Mouse (Mus musculus) CH12.LX (cell line): ENCODE data around the gene Plekha5. TPM values are rescaled to one million over a fixed set of nuclear protein-coding genes. Genes with fewer than 3 reads are reported as not detected.

ENCODE experiments used
- DNase-seq: peaks from one replicate; pipeline ENCODE4 v3.0.0-alpha.2; 2013; ENCODE audit errors: extremely low read depth
- H3K27ac ChIP-seq: 2 replicates; pipeline ENCODE4 v1.5.1; 2012; ENCODE audit warnings: low read depth, mild to moderate bottlenecking, control low read depth, moderate library complexity; ENCODE audit not compliant: insufficient read depth
- H3K27me3 ChIP-seq: replicated peaks from 2 replicates; pipeline ENCODE3; 2012; ENCODE audit warnings: inconsistent platforms
- H3K36me3 ChIP-seq, 2 experiments: replicated peaks in 1 of 2; 2 replicates each; pipeline versions ENCODE3 to v1.6.1; 2012; ENCODE audit warnings: inconsistent platforms in 1 of 2, low read length in 1 of 2, mild to moderate bottlenecking in 1 of 2, mixed read lengths in 1 of 2, moderate library complexity in 1 of 2; ENCODE audit not compliant: control insufficient read depth in 1 of 2, insufficient read depth in 1 of 2
- H3K4me1 ChIP-seq, 2 experiments: 2 replicates each; pipeline ENCODE4 v1.6.1; 2012; ENCODE audit warnings: inconsistent platforms in 1 of 2, moderate library complexity in 1 of 2; ENCODE audit not compliant: insufficient read depth in 2 of 2, control insufficient read depth in 1 of 2
- H3K4me2 ChIP-seq: 2 replicates; pipeline ENCODE4 v1.6.1; 2012; ENCODE audit warnings: low read depth, mild to moderate bottlenecking, control low read depth; ENCODE audit not compliant: poor library complexity, insufficient read depth, severe bottlenecking
- H3K4me3 ChIP-seq, 3 experiments: fragments of 150-350 bp in 1 of 3; sonication (generic) in 1 of 3; replicated peaks in 1 of 3; 2 replicates each; pipeline versions ENCODE3 to v1.5.1; 2011 to 2012; ENCODE audit warnings: low read depth in 2 of 3, low read length in 2 of 3, mild to moderate bottlenecking in 2 of 3, moderate library complexity in 2 of 3, control low read depth in 1 of 3, improper control_type of control experiment in 1 of 3, inconsistent platforms in 1 of 3, mixed read lengths in 1 of 3; ENCODE audit not compliant: poor library complexity in 1 of 3
- H3K79me2 ChIP-seq: replicated peaks from 2 replicates; pipeline ENCODE4 v1.6.1; 2012; ENCODE audit warnings: mild to moderate bottlenecking, moderate library complexity; ENCODE audit not compliant: control insufficient read depth, poor library complexity, insufficient read depth, severe bottlenecking; ENCODE audit errors: extremely low read depth
- H3K9ac ChIP-seq: 2 replicates; pipeline ENCODE4 v1.6.1; 2012; ENCODE audit warnings: low read depth, mild to moderate bottlenecking, control low read depth, moderate library complexity; ENCODE audit not compliant: insufficient read depth
- H3K9me3 ChIP-seq: replicated peaks from 2 replicates; pipeline ENCODE3; 2012; ENCODE audit warnings: low read length, inconsistent platforms, mixed read lengths
- BHLHE40 ChIP-seq: IDR thresholded peaks from 2 replicates; pipeline ENCODE4 v1.6.1; 2011; ENCODE audit warnings: mild to moderate bottlenecking, low read depth, low read length, improper control_type of control experiment
- E2F4 ChIP-seq: IDR thresholded peaks from 2 replicates; pipeline ENCODE4 v1.6.1; 2011; ENCODE audit warnings: low read depth, low read length, improper control_type of control experiment; ENCODE audit not compliant: insufficient replicate concordance
- ELF1 ChIP-seq: IDR thresholded peaks from 2 replicates; pipeline ENCODE4 v1.6.1; 2014; ENCODE audit warnings: low read depth, mild to moderate bottlenecking, inconsistent platforms, low read length, improper control_type of control experiment
- JUND ChIP-seq: conservative IDR thresholded peaks from 2 replicates; pipeline ENCODE4 v1.6.1; 2011; ENCODE audit warnings: low read depth, low read length, improper control_type of control experiment
- MAX ChIP-seq: IDR thresholded peaks from 2 replicates; pipeline ENCODE4 v1.6.1; 2011; ENCODE audit warnings: low read length, improper control_type of control experiment
- MAZ ChIP-seq: IDR thresholded peaks from 2 replicates; pipeline ENCODE4 v1.6.1; 2012; ENCODE audit warnings: low read depth, mild to moderate bottlenecking, inconsistent platforms, low read length, improper control_type of control experiment, moderate library complexity
- MEF2A ChIP-seq: IDR thresholded peaks from 2 replicates; pipeline ENCODE4 v1.6.1; 2014; ENCODE audit warnings: low read depth, mild to moderate bottlenecking, inconsistent platforms, low read length, improper control_type of control experiment, borderline replicate concordance
- NELFE ChIP-seq: IDR thresholded peaks from 2 replicates; pipeline ENCODE4 v1.6.1; 2011; ENCODE audit warnings: low read depth, low read length, improper control_type of control experiment
- NRF1 ChIP-seq: IDR thresholded peaks from 2 replicates; pipeline ENCODE4 v1.6.1; 2014; ENCODE audit warnings: low read depth, mild to moderate bottlenecking, inconsistent platforms, low read length, improper control_type of control experiment, moderate library complexity
- PAX5 ChIP-seq: IDR thresholded peaks from 2 replicates; pipeline ENCODE4 v1.6.1; 2012; ENCODE audit warnings: low read length, inconsistent platforms, mixed read lengths
- POLR2AphosphoS2 ChIP-seq: IDR thresholded peaks from 2 replicates; pipeline ENCODE4 v1.6.1; 2011; ENCODE audit warnings: low read depth, low read length, improper control_type of control experiment
- RAD21 ChIP-seq: IDR thresholded peaks from 2 replicates; pipeline ENCODE4 v1.6.1; 2011; ENCODE audit warnings: low read depth, mild to moderate bottlenecking, low read length, improper control_type of control experiment, moderate library complexity
- SMC3 ChIP-seq: IDR thresholded peaks from 2 replicates; pipeline ENCODE4 v1.6.1; 2011; ENCODE audit warnings: low read depth, low read length, improper control_type of control experiment
- TCF12 ChIP-seq: IDR thresholded peaks from 2 replicates; pipeline ENCODE4 v1.6.1; 2014; ENCODE audit warnings: low read depth, mild to moderate bottlenecking, inconsistent platforms, low read length, improper control_type of control experiment
- UBTF ChIP-seq: IDR thresholded peaks from 2 replicates; pipeline ENCODE4 v1.6.1; 2012; ENCODE audit warnings: low read depth, mild to moderate bottlenecking, inconsistent platforms, low read length, improper control_type of control experiment, moderate library complexity
- ZKSCAN1 ChIP-seq: IDR thresholded peaks from 2 replicates; pipeline ENCODE4 v1.6.1; 2012; ENCODE audit warnings: low read depth, inconsistent platforms, low read length, improper control_type of control experiment, borderline replicate concordance
- ZMIZ1 ChIP-seq: IDR thresholded peaks from 2 replicates; pipeline ENCODE4 v1.6.1; 2012; ENCODE audit warnings: low read depth, mild to moderate bottlenecking, inconsistent platforms, low read length, improper control_type of control experiment
- dilution Hi-C: fragments of 300-500 bp; cut with MboI; formaldehyde crosslinking; loops from 2 replicates; pipeline ENCODE4 v1.14.3; 2020; ENCODE audit warnings: low sequenced_read_pairs; ENCODE audit not compliant: extremely low pct_unique_long_range_greater_than_20kb, extremely low pct_ligation_motif_present
- in situ Hi-C: fragments of 300-500 bp; cut with MboI; formaldehyde crosslinking; loops from 3 replicates; pipeline ENCODE4 v1.14.3; 2019; ENCODE audit warnings: low sequenced_read_pairs, low pct_ligation_motif_present, low pct_unique_long_range_greater_than_20kb, mixed read lengths
- polyA plus RNA-seq: library from polyadenylated mRNA; unstranded; fragments of >175 nt; gene quantifications from 2 replicates; pipeline ENCODE4 v1.2.1, GENCODE M21; 2012; ENCODE audit warnings: low read depth; ENCODE audit not compliant: insufficient read length
- total RNA-seq, 2 experiments: library from RNA; depleted of rRNA; stranded (reverse); fragments of 300-350 nt in 1 of 2; fragments of >200 nt in 1 of 2; gene quantifications; 2 replicates each; pipeline ENCODE4 v1.2.3; 2012 to 2014

The Plekha5 gene
- total and polyA plus RNA-seq, 3 experiments: 0.12 to 0.38 (median 0.27) TPM

DNA sequence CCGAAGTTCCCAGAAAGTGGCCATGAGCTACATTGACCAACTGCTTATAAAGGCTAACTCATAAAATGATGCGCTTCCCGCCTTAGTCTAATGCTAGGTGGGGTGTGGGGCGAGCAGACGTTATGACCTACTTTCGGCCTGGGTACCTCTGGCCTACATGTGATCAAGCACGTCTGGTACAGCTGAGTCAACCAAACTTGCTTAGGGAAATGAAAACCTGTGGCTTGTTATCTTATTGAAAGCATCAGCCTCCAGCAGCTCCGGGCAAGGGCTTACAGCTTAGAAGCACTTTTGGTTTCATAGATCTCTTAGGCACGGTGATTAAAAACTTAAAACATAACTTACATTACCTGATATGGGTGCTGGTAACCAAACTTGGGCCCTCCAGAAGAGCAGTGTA, 174.7 kb downstream of the Plekha5 start:
- dilution Hi-C loops: no loop called here
- H3K4me2 ChIP-seq: peak overlapping the region; percentile 59
- no peak overlapping the region for H3K9ac ChIP-seq
- H3K27ac ChIP-seq: no peak overlapping the region
- H3K36me3 ChIP-seq: no peaks in the 10 kb centered on the region
- H3K4me1 ChIP-seq: peaks cover 8 to 9% of the 10 kb centered on the region in 2 experiments
- H3K4me3 ChIP-seq: no peak overlapping the region
- H3K79me2 ChIP-seq: no peaks in the 10 kb centered on the region
- TF ChIP-seq BHLHE40 (peak; percentile 54; the same call in 1 of the 2 replicates), MAX (0 out of 2 replicates have a peak, but pooled peaks have one; percentile 39), POLR2AphosphoS2 (no peak), RAD21 (no peak)
- no peaks in the 10 kb centered on the region for H3K27me3 ChIP-seq
- H3K9me3 ChIP-seq: no peaks in the 10 kb centered on the region
- in situ Hi-C loops: no loop called here
- DNase-seq: no peak

DNA sequence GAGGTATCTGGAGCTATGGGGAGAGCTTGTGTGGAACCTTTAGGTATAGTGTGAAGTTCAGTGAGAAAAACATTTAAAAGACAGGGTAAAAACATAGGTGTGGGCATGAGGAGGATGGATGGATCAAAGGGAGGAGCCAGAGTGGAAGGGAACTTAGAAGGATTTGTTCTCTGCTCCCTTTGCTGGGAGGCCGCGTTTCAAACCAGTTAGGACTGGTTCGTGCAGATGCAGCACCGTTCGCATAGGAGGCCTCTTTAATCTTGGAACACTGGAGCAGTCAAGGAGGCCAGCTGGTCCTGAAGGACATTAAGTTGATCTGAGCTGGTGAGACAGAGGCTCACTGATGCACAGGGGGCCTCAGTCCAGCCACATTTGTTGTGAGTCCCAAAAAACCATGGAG, 175.5 kb downstream of the Plekha5 start:
- dilution Hi-C loops: no loop called here
- Histone ChIP-seq H3K27me3 (no peaks in the 10 kb centered on the region), H3K27ac (no peak overlapping the region), H3K79me2 (no peaks in the 10 kb centered on the region), H3K4me1 (peaks cover 8 to 9% of the 10 kb centered on the region in 2 experiments), H3K9me3 (no peaks in the 10 kb centered on the region), H3K4me3 (no peak overlapping the region), H3K36me3 (no peaks in the 10 kb centered on the region), H3K9ac (no peak overlapping the region), H3K4me2 (no peak overlapping the region)
- in situ Hi-C loops: no loop called here
- DNase-seq: no peak
- TF ChIP-seq E2F4 (no peak), ZKSCAN1 (no peak), PAX5 (no peak), NRF1 (no peak), POLR2AphosphoS2 (no peak), NELFE (no peak), RAD21 (no peak), SMC3 (no peak), MEF2A (no peak), ZMIZ1 (no peak), JUND (no peak), BHLHE40 (no peak), TCF12 (no peak), UBTF (no peak), MAZ (no peak), ELF1 (no peak)
- TF ChIP-seq, all 38 proteins: peak for 0
